Mouse (Mus musculus) kidney, embryonic 15.5 days (tissue): ENCODE measurements around the gene Plekha8. TPM values are rescaled to one million over a fixed set of nuclear protein-coding genes. Genes with fewer than 3 reads are reported as not detected.

Source experiments
- ATAC-seq: fragments of 200-750 bp; cut with Nextera tagmentation; replicated peaks from 2 replicates; pipeline ENCODE4 v1.8.0; 2017; ENCODE audit warnings: moderate TSS enrichment; ENCODE audit not compliant: low FRiP score
- H3K27ac ChIP-seq: fragments of 300-500 bp; sonication (generic); 2 replicates; pipeline ENCODE4 v1.5.1; 2015; ENCODE audit warnings: mild to moderate bottlenecking, inconsistent platforms
- H3K27me3 ChIP-seq: fragments of 300-500 bp; sonication (generic); 2 replicates; pipeline ENCODE4 v1.6.1; 2015; ENCODE audit warnings: inconsistent platforms
- H3K36me3 ChIP-seq: fragments of 300-500 bp; sonication (generic); 2 replicates; pipeline ENCODE4 v1.6.1; 2015; ENCODE audit warnings: inconsistent platforms
- H3K4me1 ChIP-seq: fragments of 300-500 bp; sonication (generic); 2 replicates; pipeline ENCODE4 v1.6.1; 2015; ENCODE audit warnings: inconsistent platforms
- H3K4me2 ChIP-seq: fragments of 300-500 bp; sonication (generic); 2 replicates; pipeline ENCODE4 v1.6.1; 2015; ENCODE audit warnings: moderate library complexity, mild to moderate bottlenecking, inconsistent platforms
- H3K4me3 ChIP-seq: fragments of 300-500 bp; sonication (generic); replicated peaks from 2 replicates; pipeline ENCODE4 v1.5.1; 2015; ENCODE audit warnings: mild to moderate bottlenecking, inconsistent platforms
- H3K9ac ChIP-seq: fragments of 300-500 bp; sonication (generic); 2 replicates; pipeline ENCODE4 v1.6.1; 2015; ENCODE audit warnings: mild to moderate bottlenecking, inconsistent platforms
- H3K9me3 ChIP-seq: fragments of 300-500 bp; sonication (generic); replicated peaks from 2 replicates; pipeline ENCODE4 v1.6.1; 2016; ENCODE audit warnings: inconsistent platforms
- WGBS: fragments of 180-500 bp; shearing (Covaris S2); methylation state at CpG from one replicate; pipeline ENCODE4 v1.1.7; 2015; ENCODE audit warnings: mixed read lengths; 5-methylcytosine and 5-hydroxymethylcytosine counted together
- polyA plus RNA-seq: library from polyadenylated mRNA; unstranded; fragments of >200 nt; fragmentation: Nextera tagmentation; extraction: Ambion mirVana; gene quantifications from 2 replicates; pipeline ENCODE4 v1.2.1, GENCODE M21; 2015

The Plekha8 gene
- polyA plus RNA-seq, 1 experiment from 2014 or later, result 9.8 TPM

DNA sequence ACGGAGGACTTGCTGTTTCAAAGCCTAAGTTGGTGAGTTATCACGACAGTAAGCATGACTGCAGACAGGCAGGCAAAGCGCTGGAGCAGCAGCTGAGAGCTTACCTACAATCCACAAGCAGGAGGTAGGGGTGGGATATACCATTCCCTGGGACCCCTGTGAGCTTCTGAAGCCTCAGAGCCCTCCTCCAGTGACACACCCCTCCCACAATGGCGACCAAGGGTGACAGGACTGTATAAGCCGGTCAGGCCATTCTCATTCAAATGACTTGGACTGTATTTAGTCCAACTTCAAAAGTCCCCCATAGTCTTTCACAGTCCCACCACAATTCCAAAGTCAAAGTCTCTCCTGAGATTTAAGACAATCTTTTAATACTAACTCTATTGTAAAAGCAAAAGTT is 78.0 kb downstream of the Plekha8 start:
- no peak overlapping the region for H3K4me3 ChIP-seq
- H3K36me3 ChIP-seq, result no peaks in the 10 kb centered on the region
- no peak overlapping the region for H3K4me2 ChIP-seq
- no peaks in the 10 kb centered on the region for H3K4me1 ChIP-seq
- no peak overlapping the region for H3K9ac ChIP-seq
- ATAC-seq, result no peak
- no peak overlapping the region for H3K27ac ChIP-seq
- H3K27me3 ChIP-seq, result no peaks in the 10 kb centered on the region
- WGBS, result 47% methylated on average over 5 of the region's 5 CpGs
- H3K9me3 ChIP-seq, result no peaks in the 10 kb centered on the region

DNA sequence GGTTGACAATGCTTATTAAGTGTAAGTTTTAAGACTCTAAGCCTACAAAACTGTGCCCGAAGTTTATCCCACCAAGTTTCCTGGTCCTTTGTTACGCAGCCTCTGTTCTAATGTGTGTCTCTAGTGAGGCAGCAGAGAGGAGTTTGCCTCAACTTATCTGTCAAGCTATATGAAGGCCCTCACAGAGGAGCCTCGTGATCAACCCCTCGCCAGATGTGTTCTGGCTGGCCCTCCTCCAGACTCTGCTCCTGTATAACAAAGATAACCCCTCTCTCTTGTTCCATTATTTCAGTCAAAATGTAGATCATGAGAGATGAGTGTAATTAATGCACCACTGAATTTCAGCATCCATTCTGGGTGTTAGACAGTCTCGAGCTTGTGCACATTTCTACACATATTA is 84.8 kb downstream of the Plekha8 start:
- H3K4me1 ChIP-seq, result peaks cover 15% of the 10 kb centered on the region
- no peaks in the 10 kb centered on the region for H3K36me3 ChIP-seq
- H3K9ac ChIP-seq, result no peak overlapping the region
- H3K27ac ChIP-seq, result no peak overlapping the region
- H3K4me2 ChIP-seq, result no peak overlapping the region
- no peak for ATAC-seq
- peaks cover 38% of the 10 kb centered on the region for H3K27me3 ChIP-seq
- WGBS, result 82% methylated on average over 5 of the region's 5 CpGs
- H3K4me3 ChIP-seq, result no peak overlapping the region
- H3K9me3 ChIP-seq, result no peaks in the 10 kb centered on the region

GRCm38 (mm10) chr6:54680891-54681745 is 86.2 kb downstream of the Plekha8 start, which contains the start of gene Mturn:
TSS of gene Mturn (plus strand) at chr6:54681624.
- peaks cover 42% of the 10 kb centered on the region for H3K27me3 ChIP-seq
- peaks cover 15% of the 10 kb centered on the region for H3K4me1 ChIP-seq
- no peaks in the 10 kb centered on the region for H3K36me3 ChIP-seq
- peak; percentile 99 for ATAC-seq
- H3K9ac ChIP-seq, result peak within 1 kb of the TSS; percentile 62
- 0 out of 2 replicates have a peak within 1 kb of the TSS, but pooled peaks have one; percentile 54 for H3K27ac ChIP-seq
- H3K4me3 ChIP-seq, result peak within 1 kb of the TSS; percentile 88
- H3K4me2 ChIP-seq, result peak within 1 kb of the TSS; percentile 100
- no peaks in the 10 kb centered on the region for H3K9me3 ChIP-seq
- WGBS, result 4% methylated on average over 48 of the region's 48 CpGs

DNA sequence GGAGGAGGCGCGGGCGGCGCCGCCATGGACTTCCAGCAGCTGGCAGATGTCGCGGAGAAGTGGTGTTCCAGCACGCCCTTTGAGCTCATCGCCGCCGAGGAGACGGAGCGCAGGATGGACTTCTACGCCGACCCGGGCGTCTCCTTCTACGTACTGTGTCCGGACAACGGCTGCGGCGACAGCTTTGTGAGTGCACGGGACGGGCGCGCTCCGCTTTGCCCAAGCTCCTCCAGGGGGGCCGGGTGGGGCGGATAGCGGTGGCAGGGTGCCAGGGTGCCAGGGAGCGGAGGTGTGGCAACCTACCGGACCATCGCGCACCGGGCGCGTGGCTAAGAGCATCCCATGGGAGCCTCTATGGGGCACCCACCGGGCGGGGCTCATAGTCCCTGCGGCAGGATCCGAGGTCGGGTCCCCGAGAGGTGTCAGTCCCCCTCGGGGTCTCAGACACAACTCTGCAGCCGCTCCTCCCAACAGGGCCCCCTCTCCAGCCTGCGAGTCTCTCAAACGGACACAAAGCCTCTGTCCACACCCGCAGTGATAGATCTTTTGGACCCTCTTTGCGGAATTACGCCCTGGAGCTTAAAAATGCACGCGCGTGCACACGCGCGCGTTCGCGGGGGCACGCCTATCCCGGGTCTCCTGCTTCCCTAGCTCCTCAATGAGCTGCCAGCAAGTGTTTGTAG is 87.0 kb downstream of the Plekha8 start:
- H3K4me2 ChIP-seq, result peak overlapping the region; percentile 100
- peaks cover 15% of the 10 kb centered on the region for H3K4me1 ChIP-seq
- peak; percentile 71 for ATAC-seq
- H3K9ac ChIP-seq, result peak overlapping the region; percentile 62
- WGBS, result under 1% methylated on average over 60 of the region's 61 CpGs
- peaks cover 42% of the 10 kb centered on the region for H3K27me3 ChIP-seq
- H3K4me3 ChIP-seq, result peak overlapping the region; percentile 88
- H3K9me3 ChIP-seq, result no peaks in the 10 kb centered on the region
- 0 out of 2 replicates have a peak overlapping the region, but pooled peaks have one; percentile 54 for H3K27ac ChIP-seq
- no peaks in the 10 kb centered on the region for H3K36me3 ChIP-seq

- H3K4me2 ChIP-seq, result no peak overlapping the region
- H3K4me3 ChIP-seq, result no peak overlapping the region
- 87% methylated on average over 4 of the region's 4 CpGs for WGBS
- H3K36me3 ChIP-seq, result no peaks in the 10 kb centered on the region
- ATAC-seq, result no peak
- no peak overlapping the region for H3K9ac ChIP-seq
- no peak overlapping the region for H3K27ac ChIP-seq
- no peaks in the 10 kb centered on the region for H3K9me3 ChIP-seq
- peaks cover 41% of the 10 kb centered on the region for H3K27me3 ChIP-seq
- H3K4me1 ChIP-seq, result peaks cover 18% of the 10 kb centered on the region
Observed at GRCm38 (mm10) chr6:54684085-54684484, 89.2 kb downstream of the Plekha8 start.

DNA sequence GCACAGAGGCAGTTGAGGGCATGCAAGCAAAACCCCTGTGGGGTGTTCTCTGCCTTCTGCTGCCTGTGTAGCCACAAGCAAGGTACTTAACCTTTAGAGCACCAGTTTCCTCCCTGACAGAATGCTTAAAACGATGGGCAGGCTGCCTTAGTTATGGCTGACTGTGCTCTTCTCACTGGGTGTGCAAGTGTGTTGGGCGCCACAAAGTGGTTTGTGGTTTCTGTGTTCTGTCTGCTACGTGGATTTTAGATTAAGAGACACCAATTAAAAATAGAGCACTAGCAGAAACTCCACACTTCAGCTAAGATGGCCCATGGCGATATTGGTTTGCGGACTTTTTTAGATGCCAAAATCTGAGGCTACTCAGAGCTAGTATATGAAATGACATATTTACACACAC is 90.2 kb downstream of the Plekha8 start:
- Histone ChIP-seq H3K27me3 (peaks cover 33% of the 10 kb centered on the region), H3K9ac (no peak overlapping the region)
- ATAC-seq, result no peak

DNA sequence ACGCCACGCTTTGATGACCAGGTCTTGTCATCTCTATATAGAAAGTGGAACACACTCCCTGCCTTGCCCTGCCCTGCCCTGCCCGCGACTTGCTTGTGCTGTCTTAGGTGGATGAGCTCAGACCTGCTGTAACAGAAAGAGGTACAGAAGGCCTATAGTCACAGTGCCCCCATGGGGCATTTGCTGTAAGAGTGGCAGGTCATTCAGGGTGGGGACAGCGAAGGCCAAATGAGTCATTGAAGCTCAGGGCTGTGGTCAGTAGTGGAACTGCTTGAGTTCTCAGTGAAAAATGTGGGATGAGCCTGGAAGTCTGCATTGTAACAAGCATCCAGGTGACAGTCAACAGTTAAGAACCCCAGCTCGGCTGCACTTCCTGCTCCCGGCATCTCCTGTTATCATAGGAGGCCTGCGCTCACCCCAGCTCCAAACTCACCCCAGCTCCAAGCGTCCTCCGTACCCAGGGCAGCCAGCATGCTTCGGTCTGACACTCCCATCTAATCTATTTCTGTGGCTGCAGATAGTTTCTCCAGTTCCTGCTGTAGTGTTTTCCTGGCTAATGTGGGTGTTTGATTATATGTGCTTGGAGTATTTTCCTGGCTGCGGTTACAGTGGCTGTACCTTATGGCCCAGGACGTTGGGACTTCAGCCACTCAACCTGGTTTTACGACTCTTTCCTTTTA is 90.9 kb downstream of the Plekha8 start:
- Histone ChIP-seq H3K27ac (no peak overlapping the region), H3K4me1 (peaks cover 15% of the 10 kb centered on the region), H3K36me3 (no peaks in the 10 kb centered on the region), H3K9ac (no peak overlapping the region), H3K4me3 (no peak overlapping the region), H3K9me3 (no peaks in the 10 kb centered on the region), H3K27me3 (peaks cover 33% of the 10 kb centered on the region), H3K4me2 (no peak overlapping the region)
- ATAC-seq, result no peak
- WGBS, result 74% methylated on average over 14 of the region's 14 CpGs

More for the DNA sequence above, 90.2 kb downstream of the Plekha8 start:
- H3K4me3 ChIP-seq, result no peak overlapping the region
- H3K9me3 ChIP-seq, result no peaks in the 10 kb centered on the region
- no peaks in the 10 kb centered on the region for H3K36me3 ChIP-seq
- no peak overlapping the region for H3K4me2 ChIP-seq
- H3K27ac ChIP-seq, result no peak overlapping the region
- WGBS, result 85% methylated on average over 5 of the region's 5 CpGs
- peaks cover 18% of the 10 kb centered on the region for H3K4me1 ChIP-seq

- Histone ChIP-seq H3K4me2 (no peak overlapping the region), H3K9me3 (no peaks in the 10 kb centered on the region), H3K4me1 (peaks cover 8% of the 10 kb centered on the region), H3K27ac (no peak overlapping the region), H3K4me3 (no peak overlapping the region), H3K27me3 (peaks cover 30% of the 10 kb centered on the region), H3K9ac (no peak overlapping the region), H3K36me3 (no peaks in the 10 kb centered on the region)
- 90% methylated on average over 21 of the region's 21 CpGs for WGBS
- ATAC-seq, result no peak
Observed at GRCm38 (mm10) chr6:54686946-54687737, 92.2 kb downstream of the Plekha8 start.

- Histone ChIP-seq H3K27ac (no peak overlapping the region), H3K27me3 (peaks cover 17% of the 10 kb centered on the region), H3K9ac (no peak overlapping the region), H3K36me3 (no peaks in the 10 kb centered on the region), H3K4me1 (0 out of 2 replicates have a peak, but pooled peaks cover 2% of the 10 kb centered on the region), H3K9me3 (no peaks in the 10 kb centered on the region), H3K4me2 (no peak overlapping the region), H3K4me3 (no peak overlapping the region)
- no peak for ATAC-seq
- WGBS, result 73% methylated on average over 18 of the region's 18 CpGs
Observed at GRCm38 (mm10) chr6:54688467-54689323, 93.8 kb downstream of the Plekha8 start.

DNA sequence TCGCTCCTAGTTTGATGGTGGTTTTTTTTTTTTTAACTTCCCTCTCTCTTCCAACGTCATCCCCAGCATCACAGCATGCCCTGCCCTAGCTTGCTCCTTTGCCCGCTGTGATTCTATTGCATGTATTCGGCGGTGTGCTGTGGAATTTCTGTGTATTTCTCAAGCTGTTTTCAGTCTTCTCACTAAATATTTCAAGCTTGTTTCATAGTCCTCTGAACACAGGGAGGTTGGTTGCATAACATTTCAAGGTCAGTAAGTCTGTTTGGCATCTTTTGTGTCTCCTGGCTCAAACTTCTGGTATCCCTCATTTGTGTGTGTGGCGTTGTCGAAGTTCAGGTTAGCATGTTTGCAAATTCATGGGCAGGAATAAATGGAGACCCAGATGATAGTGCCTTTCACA is 94.8 kb downstream of the Plekha8 start:
- Histone ChIP-seq H3K9me3 (no peaks in the 10 kb centered on the region), H3K4me1 (0 out of 2 replicates have a peak, but pooled peaks cover 2% of the 10 kb centered on the region), H3K27ac (no peak overlapping the region), H3K4me2 (no peak overlapping the region), H3K27me3 (peaks cover 7% of the 10 kb centered on the region), H3K36me3 (no peaks in the 10 kb centered on the region), H3K4me3 (no peak overlapping the region), H3K9ac (no peak overlapping the region)
- 91% methylated on average over 7 of the region's 7 CpGs for WGBS
- no peak for ATAC-seq
